Mouse (Mus musculus): ENCODE measurements around the gene Fam90a1a. TPM values are rescaled to one million over a fixed set of nuclear protein-coding genes. Genes with fewer than 3 reads are reported as not detected.

Gene Fam90a1a
- polyA plus RNA-seq, 1 experiment, result not detected

DNA sequence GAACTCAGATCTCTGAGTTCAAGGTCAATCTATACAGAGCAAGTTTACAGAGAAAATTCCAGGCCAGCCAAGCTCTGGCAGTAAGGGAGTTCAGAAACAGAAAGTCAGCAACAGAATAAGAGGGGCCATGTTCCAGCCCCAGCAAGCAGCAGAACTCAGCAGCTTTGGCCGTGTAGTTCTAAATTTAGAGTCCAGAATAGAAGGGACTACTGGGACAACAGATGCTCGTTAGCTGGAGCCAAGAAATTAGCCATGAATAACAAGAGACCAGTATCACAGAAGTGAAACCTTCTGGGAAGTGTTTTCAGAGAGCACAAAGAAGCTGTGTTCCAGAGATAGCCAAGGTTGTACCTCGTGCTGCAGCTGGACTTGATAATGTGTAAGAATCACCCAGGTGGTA is 50.9 kb downstream of the Fam90a1a start:
- no peak for TF ChIP-seq POLR2A (IDR thresholded peaks at IDR 0.05; ENCODE audit: extremely low read depth, insufficient read depth, low read length)
- TF ChIP-seq CTCF (IDR thresholded peaks at IDR 0.05; ENCODE audit: extremely low read depth, insufficient read depth, low read length), result no peak
- Histone ChIP-seq H3K4me3 (ENCODE audit: insufficient read depth, low read length) (no peak overlapping the region), H3K4me1 (ENCODE audit: control insufficient read depth, insufficient read depth, low read length) (no peaks in the 10 kb centered on the region), H3K27ac (ENCODE audit: insufficient read depth, low read length) (no peak overlapping the region)

DNA sequence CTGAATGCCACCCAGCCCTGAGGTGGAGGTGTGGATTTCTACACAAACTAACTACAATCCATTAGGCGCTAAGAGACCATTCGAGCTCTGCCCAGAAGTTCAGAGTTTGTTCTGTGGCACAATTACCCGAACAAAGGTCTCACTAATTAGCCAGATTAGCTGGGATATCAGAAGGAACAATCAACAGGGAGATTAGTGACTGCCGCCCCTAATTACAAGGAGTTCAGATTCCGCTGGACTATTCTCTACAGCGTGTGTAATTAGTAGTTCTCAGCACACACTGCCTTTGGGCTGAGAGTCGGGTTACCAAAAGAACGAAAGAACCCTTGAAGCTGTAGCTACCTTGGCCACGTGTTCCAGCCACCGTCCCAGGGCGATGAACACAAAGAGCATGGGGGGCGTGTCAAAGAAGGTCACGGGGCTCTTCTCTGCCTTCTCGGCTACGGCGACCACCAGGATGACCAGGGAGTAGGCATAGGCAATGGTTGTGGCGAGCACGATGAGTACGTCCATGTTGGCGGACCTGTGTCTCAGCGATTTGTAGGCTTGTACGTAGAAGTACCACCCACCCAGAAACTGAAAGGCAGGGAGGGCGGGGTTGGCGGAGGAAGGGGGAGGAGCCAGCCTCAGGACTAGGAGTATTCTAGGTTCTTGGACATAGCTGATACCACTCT is 54.7 kb downstream of the Fam90a1a start:
- TF ChIP-seq CTCF (IDR thresholded peaks at IDR 0.05; ENCODE audit: extremely low read depth, insufficient read depth, low read length) (no peak), POLR2A (IDR thresholded peaks at IDR 0.05; ENCODE audit: extremely low read depth, insufficient read depth, low read length) (no peak)
- Histone ChIP-seq H3K27ac (ENCODE audit: insufficient read depth, low read length) (no peak overlapping the region), H3K4me1 (ENCODE audit: control insufficient read depth, insufficient read depth, low read length) (no peaks in the 10 kb centered on the region), H3K4me3 (ENCODE audit: insufficient read depth, low read length) (peak overlapping the region; percentile 39)

Other genes starting within 250 kb of the Fam90a1a start
- gene Defa24, start 224.2 kb upstream of the Fam90a1a start, polyA plus RNA-seq (2012; rRNA removed), result not detected in 2 replicates
- not detected in 2 replicates for gene Defb50, start 135.2 kb upstream of the Fam90a1a start, polyA plus RNA-seq (2012; rRNA removed)
- gene Defb2, start 118.8 kb upstream of the Fam90a1a start, polyA plus RNA-seq (2012; rRNA removed), result not detected in 2 replicates
- gene Defb10, start 99.8 kb upstream of the Fam90a1a start, polyA plus RNA-seq (2012; rRNA removed), result not detected in 2 replicates
- not detected in 2 replicates for gene Defb9, start 73.3 kb upstream of the Fam90a1a start, polyA plus RNA-seq (2012; rRNA removed)
- gene Defb11, start 52.3 kb upstream of the Fam90a1a start, polyA plus RNA-seq (2012; rRNA removed), result not detected in 2 replicates
- gene Defb15, start 26.0 kb upstream of the Fam90a1a start, polyA plus RNA-seq (2012; rRNA removed), result not detected in 2 replicates
- gene Defb35, start 20.4 kb upstream of the Fam90a1a start, polyA plus RNA-seq (2012; rRNA removed), result not detected in 2 replicates
- gene Defb13, start 12.0 kb upstream of the Fam90a1a start, polyA plus RNA-seq (2012; rRNA removed), result not detected in 2 replicates
- not detected in 2 replicates for gene Ccdc70, start 11.1 kb downstream of the Fam90a1a start, polyA plus RNA-seq (2012; rRNA removed)
- gene Atp7b, start 101.6 kb downstream of the Fam90a1a start, polyA plus RNA-seq (2012; rRNA removed), result 1.4 and 1.6 TPM in 2 replicates
- 12.3 and 13.0 TPM in 2 replicates for gene Alg11, start 102.0 kb downstream of the Fam90a1a start, polyA plus RNA-seq (2012; rRNA removed)
- 0.04 and 0.33 TPM in 2 replicates for gene Nek5, start 166.3 kb downstream of the Fam90a1a start, polyA plus RNA-seq (2012; rRNA removed)
- gene Nek3, start 207.7 kb downstream of the Fam90a1a start, polyA plus RNA-seq (2012; rRNA removed), result 2.7 and 2.8 TPM in 2 replicates
- 0.85 and 1.7 TPM in 2 replicates for gene Ckap2, start 227.1 kb downstream of the Fam90a1a start, polyA plus RNA-seq (2012; rRNA removed)
- gene Vps36, start 234.1 kb downstream of the Fam90a1a start, polyA plus RNA-seq (2012; rRNA removed), result 14.2 and 14.7 TPM in 2 replicates

Data from cortical plate, adult 2 months (tissue).